Mouse (Mus musculus) erythroblast, embryonic 14.5 days (primary cell): ENCODE measurements around the gene Sec14l3. TPM values are rescaled to one million over a fixed set of nuclear protein-coding genes. Genes with fewer than 3 reads are reported as not detected.
"Not testable (repeated sequence)": the region's sequence is repeated elsewhere in the genome, so short reads cannot be mapped to it uniquely, and the experiment has no call there.

Experiments
- H3K27me3 ChIP-seq: 2 replicates; pipeline ENCODE4 v1.6.1; 2012; ENCODE audit warnings: inconsistent platforms; ENCODE audit not compliant: control insufficient read depth
- H3K36me3 ChIP-seq: 2 replicates; pipeline ENCODE4 v1.6.1; 2012; ENCODE audit warnings: mild to moderate bottlenecking, inconsistent platforms; ENCODE audit not compliant: control insufficient read depth
- H3K4me1 ChIP-seq: 2 replicates; pipeline ENCODE4 v1.6.1; 2012; ENCODE audit warnings: inconsistent platforms; ENCODE audit not compliant: control insufficient read depth
- H3K4me3 ChIP-seq: replicated peaks from 2 replicates; pipeline ENCODE3; 2012; ENCODE audit warnings: moderate library complexity, mild to moderate bottlenecking, inconsistent platforms
- H3K9me3 ChIP-seq: 2 replicates; pipeline ENCODE4 v1.6.1; 2012; ENCODE audit warnings: low read length, inconsistent platforms, mixed read lengths; ENCODE audit not compliant: control insufficient read depth
- GATA1 ChIP-seq: IDR thresholded peaks from 2 replicates; pipeline ENCODE4 v1.6.1; 2012; ENCODE audit warnings: low read length, inconsistent platforms, mixed read lengths
- TAL1 ChIP-seq: IDR thresholded peaks from 3 replicates; pipeline ENCODE4 v1.6.1; 2012; ENCODE audit warnings: low read length, inconsistent platforms, mixed read lengths
- polyA plus RNA-seq: library from polyadenylated mRNA; stranded (reverse); fragments of >175 nt; gene quantifications from 2 replicates; pipeline ENCODE4 v1.2.3, GENCODE M21; 2012

Sec14l3 gene
- polyA plus RNA-seq, 1 experiment: not detected

DNA sequence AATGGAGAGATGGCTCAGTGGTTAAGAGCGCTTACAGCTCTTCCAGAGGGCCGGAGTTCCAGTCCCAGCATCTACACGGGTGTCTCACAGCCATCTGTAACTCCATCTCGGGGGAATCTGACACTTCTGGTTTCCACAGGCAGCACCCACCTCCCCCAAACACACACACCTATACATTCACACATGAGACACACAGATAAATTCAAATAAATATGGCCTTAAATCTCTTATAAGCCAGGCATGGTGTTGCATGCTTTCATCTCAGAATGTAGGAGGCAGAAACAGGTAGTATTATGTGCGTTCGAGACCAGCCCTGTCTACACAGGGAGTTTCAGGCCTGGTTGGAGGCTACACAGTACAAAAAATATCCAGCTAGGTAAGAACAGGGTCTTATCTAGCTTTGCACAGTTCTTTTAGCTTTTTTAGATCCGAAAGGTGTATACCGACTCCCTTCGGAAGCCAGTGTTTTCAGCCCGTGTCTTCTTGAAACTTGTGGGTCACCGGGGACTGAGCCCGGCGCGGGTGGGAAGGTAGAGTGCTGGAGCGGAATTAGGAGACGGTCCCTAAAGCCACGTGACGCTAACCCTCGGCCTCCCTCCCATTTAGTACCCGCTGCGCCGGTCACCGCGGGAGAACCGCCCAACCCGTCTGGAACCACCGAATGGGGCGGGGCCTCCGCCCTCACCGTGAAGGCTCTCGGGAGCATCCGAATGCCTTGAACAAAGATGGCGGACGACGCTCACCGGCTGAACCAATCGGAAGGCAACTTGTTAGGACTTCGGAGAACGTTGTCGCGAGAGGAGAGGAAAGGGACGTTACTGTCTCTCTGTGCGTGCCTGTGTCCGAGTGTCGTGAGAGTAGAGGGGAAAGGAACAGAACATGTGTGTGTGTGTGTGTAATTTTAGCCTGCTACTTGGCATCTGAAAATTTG, 31.7 kb downstream of the Sec14l3 start:
- peaks cover 51% of the 10 kb centered on the region for H3K4me1 ChIP-seq
- peaks cover 9% of the 10 kb centered on the region for H3K9me3 ChIP-seq
- H3K27me3 ChIP-seq: no peaks in the 10 kb centered on the region
- peaks cover 40% of the 10 kb centered on the region for H3K36me3 ChIP-seq
- TF ChIP-seq TAL1 (no peak), GATA1 (no peak)
- H3K4me3 ChIP-seq: peak overlapping the region; percentile 70

GRCm38 (mm10) chr11:4097091-4097621, 32.5 kb downstream of the Sec14l3 start:
- Histone ChIP-seq H3K4me3 (peak overlapping the region; percentile 70), H3K27me3 (no peaks in the 10 kb centered on the region), H3K9me3 (peaks cover 1% of the 10 kb centered on the region), H3K36me3 (peaks cover 35% of the 10 kb centered on the region), H3K4me1 (peaks cover 51% of the 10 kb centered on the region)
- no peak for TF ChIP-seq GATA1
- no peak for TF ChIP-seq TAL1

DNA sequence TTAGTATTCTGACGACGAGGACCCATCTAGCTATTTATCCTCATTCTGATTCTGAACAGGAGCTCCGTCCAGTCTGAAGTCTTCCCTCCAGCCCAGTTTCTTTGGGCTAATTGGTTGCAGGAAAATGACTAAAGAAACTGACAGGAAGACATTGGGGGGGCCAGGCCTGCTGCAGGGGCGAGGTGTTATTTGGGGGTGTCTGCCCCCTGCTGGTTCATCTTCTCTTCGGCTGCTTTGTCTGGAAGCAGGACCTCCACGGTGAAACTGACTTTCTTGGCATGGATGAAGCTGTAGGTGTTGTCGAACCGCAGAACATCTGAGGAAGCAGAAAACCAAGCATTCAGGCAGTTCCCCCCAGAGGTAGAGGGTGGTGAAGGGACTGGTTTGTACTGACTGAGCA, 33.5 kb downstream of the Sec14l3 start:
- Histone ChIP-seq H3K4me1 (peaks cover 49% of the 10 kb centered on the region), H3K4me3 (no peak overlapping the region), H3K9me3 (no peaks in the 10 kb centered on the region), H3K36me3 (peaks cover 33% of the 10 kb centered on the region), H3K27me3 (no peaks in the 10 kb centered on the region; the same call in 1 of the 2 replicates)
- TF ChIP-seq TAL1: no peak
- no peak for TF ChIP-seq GATA1

- Histone ChIP-seq H3K36me3 (peaks cover 31% of the 10 kb centered on the region), H3K9me3 (no peaks in the 10 kb centered on the region), H3K4me3 (no peak overlapping the region), H3K4me1 (peaks cover 42% of the 10 kb centered on the region), H3K27me3 (no peaks in the 10 kb centered on the region; the same call in 1 of the 2 replicates)
- TF ChIP-seq TAL1 (no peak), GATA1 (no peak)
These were observed 34.2 kb downstream of the Sec14l3 start for GRCm38 (mm10) chr11:4098816-4099215.

DNA sequence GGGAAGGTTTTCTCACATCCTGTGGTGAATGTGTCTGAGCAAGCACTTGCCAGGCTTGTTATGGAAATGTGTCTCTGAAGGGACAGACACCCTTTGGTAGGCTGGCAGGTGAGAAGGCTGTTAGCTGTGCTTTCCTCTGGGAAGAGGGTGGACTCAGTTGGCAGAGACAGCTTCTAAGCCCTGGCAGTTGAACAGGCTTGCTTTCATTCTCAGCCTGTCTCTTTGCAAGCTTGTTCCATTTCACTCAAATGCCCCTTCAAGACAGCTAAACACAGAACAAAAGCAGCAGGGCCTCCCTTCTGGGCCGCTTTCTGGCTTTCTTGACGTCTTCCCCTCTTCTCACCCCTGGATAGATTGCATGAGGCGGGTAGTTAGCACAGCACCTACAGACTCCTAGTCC, 34.8 kb downstream of the Sec14l3 start:
- Histone ChIP-seq H3K4me3 (no peak overlapping the region), H3K9me3 (no peaks in the 10 kb centered on the region), H3K36me3 (peaks cover 27% of the 10 kb centered on the region), H3K27me3 (no peaks in the 10 kb centered on the region; the same call in 1 of the 2 replicates), H3K4me1 (peaks cover 36% of the 10 kb centered on the region)
- TF ChIP-seq TAL1 (no peak), GATA1 (no peak)

DNA sequence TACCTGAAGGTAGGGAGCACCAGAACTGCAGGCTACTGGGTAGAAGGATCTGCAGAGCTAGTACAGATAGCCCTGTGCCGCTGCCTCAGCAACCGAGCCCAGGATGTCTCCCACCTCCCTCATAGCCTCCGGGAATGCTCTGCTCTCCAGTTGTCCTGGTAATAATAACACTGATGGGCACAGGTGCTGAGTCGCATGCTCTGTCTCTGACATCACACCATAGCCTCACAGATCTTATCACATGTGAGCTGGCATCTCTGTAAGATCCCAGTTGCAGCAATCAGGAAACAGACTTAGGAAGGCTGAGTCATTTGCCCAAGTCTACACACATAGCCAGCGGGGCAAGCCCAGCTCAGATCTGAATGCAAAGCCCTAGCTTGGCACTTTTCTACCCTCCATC, 37.2 kb downstream of the Sec14l3 start:
- TF ChIP-seq GATA1 (no peak), TAL1 (no peak)
- Histone ChIP-seq H3K27me3 (no peaks in the 10 kb centered on the region; the same call in 1 of the 2 replicates), H3K36me3 (peaks cover 28% of the 10 kb centered on the region), H3K4me3 (no peak overlapping the region), H3K9me3 (no peaks in the 10 kb centered on the region), H3K4me1 (peaks cover 14% of the 10 kb centered on the region)

DNA sequence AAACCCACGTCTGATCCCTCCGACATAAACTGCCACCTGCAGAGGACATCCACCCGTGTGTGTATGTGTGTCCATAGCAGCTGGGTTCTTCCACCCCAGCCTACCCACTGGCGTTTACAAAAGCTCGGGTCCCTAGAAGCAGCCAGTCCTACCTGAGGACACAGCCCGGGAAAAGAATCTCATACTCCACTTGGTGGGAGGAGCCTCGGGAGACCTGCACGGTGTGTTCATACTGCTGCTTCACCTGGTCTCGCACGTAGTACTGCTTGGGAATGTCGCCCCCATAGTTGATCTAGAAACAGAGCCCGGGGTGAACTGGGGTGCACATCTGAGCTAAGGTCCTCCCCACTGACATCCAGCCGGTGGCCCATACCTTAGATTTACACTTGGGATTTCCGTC, 38.9 kb downstream of the Sec14l3 start:
- Histone ChIP-seq H3K36me3 (peaks cover 31% of the 10 kb centered on the region), H3K9me3 (no peaks in the 10 kb centered on the region), H3K4me3 (no peak overlapping the region), H3K27me3 (no peaks in the 10 kb centered on the region; the same call in 1 of the 2 replicates), H3K4me1 (no peaks in the 10 kb centered on the region)
- TF ChIP-seq GATA1: no peak
- no peak for TF ChIP-seq TAL1

GRCm38 (mm10) chr11:4104989-4105388, 40.3 kb downstream of the Sec14l3 start:
- Histone ChIP-seq H3K4me1 (no peaks in the 10 kb centered on the region), H3K9me3 (no peaks in the 10 kb centered on the region), H3K4me3 (no peak overlapping the region), H3K27me3 (no peaks in the 10 kb centered on the region; the same call in 1 of the 2 replicates), H3K36me3 (peaks cover 30% of the 10 kb centered on the region)
- TF ChIP-seq GATA1 (no peak), TAL1 (no peak)

DNA sequence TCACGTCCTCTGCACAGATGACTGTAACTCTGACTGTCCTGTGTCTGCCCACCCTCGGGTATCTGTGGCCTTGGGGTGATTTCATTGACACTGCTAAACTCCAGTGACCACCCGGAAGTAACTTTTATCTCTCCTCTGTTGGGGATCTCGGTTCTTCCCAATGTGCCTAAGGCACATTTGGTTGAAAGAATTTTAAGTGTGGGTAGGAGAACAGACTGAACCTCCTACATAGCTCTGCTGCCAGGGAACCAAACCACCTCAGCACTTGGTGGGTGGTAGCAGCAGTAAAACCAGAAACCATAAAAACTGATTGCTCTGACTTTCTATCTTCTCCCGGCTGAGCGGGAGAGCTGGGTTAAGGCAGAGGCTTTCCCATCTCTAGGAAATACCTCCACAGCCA, 40.8 kb downstream of the Sec14l3 start:
- Histone ChIP-seq H3K36me3 (peaks cover 32% of the 10 kb centered on the region), H3K4me3 (no peak overlapping the region), H3K4me1 (no peaks in the 10 kb centered on the region), H3K9me3 (no peaks in the 10 kb centered on the region), H3K27me3 (no peaks in the 10 kb centered on the region; the same call in 1 of the 2 replicates)
- TF ChIP-seq GATA1: no peak
- TF ChIP-seq TAL1: no peak

GRCm38 (mm10) chr11:4107901-4108300, 43.3 kb downstream of the Sec14l3 start:
- H3K27me3 ChIP-seq, H3K9me3 ChIP-seq, H3K4me1 ChIP-seq, H3K4me3 ChIP-seq: not testable (repeated sequence)
- H3K36me3 ChIP-seq: peaks cover 34% of the 10 kb centered on the region
